Mouse (Mus musculus): Measurements from ENCODE around the gene Gm20388.

Gene Gm20388

GRCm38 (mm10) chr8:121357451-121357850 is 1446.8 kb downstream of the Gm20388 start:
- in situ Hi-C loops (cut with MboI, MseI): no loop called here

- in situ Hi-C loops (cut with MboI, MseI): no loop called here
Observed at GRCm38 (mm10) chr8:121358609-121359008, 1448.0 kb downstream of the Gm20388 start.

DNA sequence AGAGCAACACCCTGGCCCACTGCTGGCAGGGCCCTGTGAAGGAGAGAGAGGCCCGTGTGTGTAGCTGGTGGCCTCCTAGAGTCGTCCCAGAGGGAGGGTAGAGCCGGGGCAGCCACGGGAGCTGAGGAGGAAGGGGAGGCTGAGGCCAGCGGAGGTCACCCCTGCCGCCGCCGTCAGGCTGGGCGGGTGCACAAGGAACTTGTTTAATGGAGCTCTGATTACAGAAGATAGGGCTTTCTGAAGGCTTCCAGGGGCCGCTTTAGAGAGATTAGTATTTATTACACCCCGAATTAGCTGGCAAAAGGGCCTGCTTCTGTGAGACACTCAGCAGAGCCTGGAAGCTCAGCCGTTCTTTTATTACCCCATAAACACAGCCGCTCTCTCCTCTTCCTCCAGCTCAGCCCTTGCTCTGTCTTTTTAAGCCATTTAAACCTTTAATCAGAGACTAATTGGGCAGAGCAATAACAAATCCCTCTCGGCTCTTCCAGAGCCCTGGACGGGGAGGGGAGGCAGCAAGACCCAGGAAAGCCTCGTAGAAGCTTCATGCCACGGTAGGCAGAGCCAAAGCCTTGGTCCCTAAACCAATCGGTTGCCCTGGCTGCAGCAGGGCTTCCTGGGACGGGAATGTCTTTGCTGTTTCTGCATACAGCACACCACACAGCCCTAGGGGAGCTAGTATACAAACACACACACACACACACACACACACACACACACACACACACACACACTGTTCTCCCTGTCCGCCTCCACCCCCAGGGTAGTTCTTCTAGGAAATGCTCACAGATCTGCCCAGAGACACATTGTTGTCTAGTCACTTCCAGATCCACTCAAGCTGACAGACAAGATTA is 1448.7 kb downstream of the Gm20388 start:
- in situ Hi-C loops (cut with MboI, MseI): no loop called here

GRCm38 (mm10) chr8:121360001-121360400 is 1449.4 kb downstream of the Gm20388 start:
- in situ Hi-C loops (cut with MboI, MseI): no loop called here

DNA sequence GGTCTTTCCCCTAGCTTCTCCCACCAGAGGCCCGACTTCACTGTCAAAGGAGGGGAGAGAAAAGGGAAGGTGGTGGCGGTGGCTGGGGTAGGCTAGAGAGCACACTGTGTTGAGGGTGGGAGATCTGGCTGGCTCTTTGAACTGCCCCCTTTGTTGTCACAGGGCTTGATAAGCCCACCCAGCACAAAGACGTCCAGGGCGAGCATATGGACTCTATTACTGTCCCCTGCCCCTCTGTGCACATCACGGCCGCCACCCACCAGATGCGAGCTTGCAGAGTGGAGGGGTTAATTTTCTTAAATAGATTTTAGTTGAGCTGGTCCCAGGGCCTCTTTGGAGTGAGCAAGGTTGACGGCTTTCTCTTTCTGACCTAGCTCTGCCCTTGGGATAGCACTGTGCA is 1450.5 kb downstream of the Gm20388 start:
- in situ Hi-C loops (cut with MboI, MseI): no loop called here

DNA sequence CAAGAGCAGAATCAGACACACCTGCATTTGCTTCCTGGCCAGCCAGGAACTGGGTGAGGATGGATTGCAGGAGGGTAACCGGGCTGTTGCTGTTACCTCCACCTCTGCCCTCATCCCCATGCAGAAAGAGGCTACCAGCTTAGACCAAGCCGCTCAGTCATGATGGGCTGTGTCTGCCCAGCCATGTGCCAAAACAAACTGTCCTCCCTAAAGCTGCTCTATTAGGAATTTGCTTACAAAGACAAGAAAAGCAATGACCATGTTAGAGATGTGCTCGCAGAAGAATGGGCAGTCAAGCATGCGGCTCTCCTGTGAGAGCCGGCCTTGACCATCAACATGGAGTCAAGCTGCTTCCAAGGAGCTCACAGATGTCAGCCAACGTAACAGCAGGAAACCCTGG is 1454.0 kb downstream of the Gm20388 start:
- in situ Hi-C loops (cut with MboI, MseI): no loop called here

GRCm38 (mm10) chr8:121365150-121365549 is 1454.5 kb downstream of the Gm20388 start:
- in situ Hi-C loops (cut with MboI, MseI): no loop called here

GRCm38 (mm10) chr8:121366655-121367054 is 1456.0 kb downstream of the Gm20388 start:
- in situ Hi-C loops (cut with MboI, MseI): no loop called here

DNA sequence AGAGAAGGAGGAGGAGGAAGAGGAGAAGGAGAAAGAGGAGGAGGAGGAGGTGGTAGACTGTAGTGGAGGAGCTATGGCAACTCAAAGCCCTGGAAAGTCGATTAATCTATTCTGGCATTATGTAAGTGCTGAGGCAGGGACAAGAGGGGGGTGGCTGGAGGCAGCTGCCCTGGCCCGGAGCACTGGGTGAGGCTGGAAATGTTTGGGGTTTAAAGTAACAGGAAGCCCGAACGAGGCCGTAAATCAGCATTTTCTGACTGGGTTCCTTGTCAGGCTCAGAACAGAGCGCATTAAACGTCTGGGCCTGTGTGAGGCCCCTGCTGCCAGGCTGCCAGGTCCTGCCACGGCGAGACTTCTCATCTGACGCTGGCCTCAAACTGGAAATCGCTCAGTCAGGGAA is 1458.2 kb downstream of the Gm20388 start:
- in situ Hi-C loops (cut with MboI, MseI): no loop called here

DNA sequence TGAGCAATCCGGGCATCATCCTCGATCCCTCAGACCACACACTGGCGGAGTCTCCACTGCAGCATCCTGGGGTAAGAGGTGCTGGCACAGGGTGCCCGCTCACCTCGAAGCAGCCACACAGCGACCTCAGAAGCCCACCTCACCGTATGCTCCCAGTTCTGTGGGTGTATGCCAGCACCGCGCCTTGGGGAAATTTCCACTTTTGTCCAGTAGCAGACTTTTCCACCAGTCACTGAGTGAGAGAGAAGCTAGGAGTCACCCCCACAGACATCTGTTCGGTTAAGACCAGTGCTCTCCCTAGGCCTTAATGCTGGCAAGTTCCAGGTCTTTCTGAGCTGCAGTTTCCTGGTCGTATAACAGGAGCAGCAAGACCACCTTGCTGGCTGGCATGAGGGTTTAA is 1458.7 kb downstream of the Gm20388 start:
- in situ Hi-C loops (cut with MboI, MseI): no loop called here

- in situ Hi-C loops (cut with MboI, MseI): no loop called here
Observed at GRCm38 (mm10) chr8:121371287-121371686, 1460.6 kb downstream of the Gm20388 start.

- in situ Hi-C loops (cut with MboI, MseI): no loop called here
Observed at GRCm38 (mm10) chr8:121371911-121372638, 1461.4 kb downstream of the Gm20388 start.

DNA sequence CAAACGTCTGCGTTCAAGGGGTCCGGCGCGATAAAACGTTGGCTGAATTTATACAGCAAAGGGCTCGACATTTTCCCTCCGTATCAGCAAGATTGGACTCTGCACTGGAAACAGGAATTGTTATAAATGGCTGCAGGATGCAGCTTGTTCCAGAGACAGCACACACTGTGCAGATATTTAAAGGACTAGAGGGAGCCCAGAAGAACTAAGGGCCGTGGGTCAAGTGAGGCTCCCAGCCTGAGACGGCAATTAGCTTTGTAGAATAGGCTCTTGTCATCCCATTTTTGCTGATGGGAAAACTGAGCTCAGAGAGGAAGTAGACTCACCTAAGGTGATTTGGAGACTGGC is 1462.0 kb downstream of the Gm20388 start:
- in situ Hi-C loops (cut with MboI, MseI): no loop called here

- in situ Hi-C loops (cut with MboI, MseI): no loop called here
Observed at GRCm38 (mm10) chr8:121374284-121374683, 1463.6 kb downstream of the Gm20388 start.

GRCm38 (mm10) chr8:121374777-121375176 is 1464.1 kb downstream of the Gm20388 start:
- in situ Hi-C loops (cut with MboI, MseI): no loop called here

DNA sequence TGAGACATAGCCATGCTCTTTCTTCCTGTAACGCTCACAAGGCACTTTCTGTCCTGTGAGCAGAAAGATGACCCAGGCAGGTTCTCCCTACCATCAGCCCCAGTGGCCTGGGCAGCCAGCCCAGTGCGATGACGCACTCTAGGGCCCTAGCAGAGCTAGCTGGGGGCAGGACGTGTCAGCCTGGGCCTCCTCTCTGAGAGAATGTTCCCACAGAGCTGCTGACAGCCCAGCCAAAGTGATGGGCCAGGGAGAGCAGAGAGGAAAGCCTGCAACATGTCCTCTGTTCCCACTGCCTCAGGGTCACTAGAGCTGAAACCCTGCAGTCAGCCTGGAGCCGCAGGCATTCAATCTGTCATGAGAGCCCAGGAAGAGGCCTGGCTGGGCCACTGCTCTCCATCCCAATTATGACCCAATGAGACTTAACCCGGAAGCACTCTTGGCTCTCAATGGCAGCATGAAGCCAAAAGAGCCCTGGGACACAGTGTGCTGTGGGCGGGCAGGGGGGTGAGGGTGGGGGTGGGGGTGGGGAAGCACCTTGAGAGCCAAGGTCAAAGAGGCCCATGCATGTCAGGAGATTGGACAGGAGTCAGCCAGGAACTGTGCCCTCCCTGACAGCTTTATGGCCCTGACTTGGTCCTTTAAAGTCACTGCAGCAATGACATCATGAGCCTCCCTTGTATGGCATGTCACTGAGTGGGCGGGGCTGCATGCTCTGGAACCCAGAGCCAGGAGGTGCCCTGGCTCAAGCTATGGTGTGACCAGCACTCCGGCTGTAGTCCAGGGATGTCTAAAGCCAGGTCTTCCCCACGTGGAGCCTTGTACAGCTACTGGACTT is 1465.7 kb downstream of the Gm20388 start:
- in situ Hi-C loops (cut with MboI, MseI): no loop called here

DNA sequence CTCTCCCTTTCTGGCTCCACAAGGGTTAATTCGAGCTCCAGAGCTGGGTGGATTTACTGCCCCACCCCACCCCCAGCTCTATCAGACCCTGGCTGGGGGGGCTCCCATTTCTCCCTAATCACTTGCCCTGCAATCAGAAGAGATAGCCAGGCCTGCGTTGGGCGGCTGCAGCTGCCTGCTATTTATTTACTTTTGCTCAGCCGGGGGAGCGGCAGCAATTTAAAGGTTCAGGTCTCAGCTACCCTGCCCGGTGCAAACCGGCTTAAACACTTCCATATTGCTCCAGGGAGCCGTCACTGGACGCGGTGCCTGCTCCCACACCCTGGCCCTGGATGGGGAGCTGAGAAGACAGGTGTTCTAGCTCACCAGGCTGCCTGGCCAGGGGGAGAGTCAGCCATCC is 1467.0 kb downstream of the Gm20388 start:
- in situ Hi-C loops (cut with MboI, MseI): no loop called here

GRCm38 (mm10) chr8:121379387-121379786 is 1468.7 kb downstream of the Gm20388 start:
- in situ Hi-C loops (cut with MboI, MseI): no loop called here

DNA sequence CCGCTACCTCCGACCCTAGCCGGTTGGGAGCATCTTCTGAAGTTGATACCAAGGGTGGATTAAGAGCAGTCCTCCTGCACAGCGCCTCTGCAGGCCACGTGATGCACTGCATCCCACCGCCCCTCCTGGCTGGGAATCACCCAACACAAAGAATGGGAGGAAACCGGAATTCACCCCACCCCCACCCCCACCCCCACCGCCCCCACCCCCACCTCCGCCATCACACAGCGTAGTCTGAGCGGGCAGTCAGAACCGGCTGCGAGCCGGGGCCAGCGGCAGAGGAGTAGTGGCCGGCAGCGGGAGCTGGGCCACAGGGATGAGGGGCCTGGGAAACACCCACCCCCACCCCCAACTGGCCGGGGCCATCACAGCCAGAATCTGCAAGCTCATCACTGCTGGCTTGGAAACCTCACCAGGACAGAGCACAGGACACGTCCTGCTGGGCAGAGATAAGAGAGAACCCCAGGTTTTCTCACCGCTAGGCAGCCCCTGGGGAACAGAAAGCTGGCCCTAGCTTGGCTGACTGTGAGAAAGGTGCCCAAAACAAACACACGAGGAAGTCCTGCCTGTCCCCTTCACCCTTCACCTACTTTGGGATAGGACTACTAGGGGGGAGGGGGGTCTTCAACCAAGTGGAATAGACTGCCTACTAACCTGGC is 1472.1 kb downstream of the Gm20388 start:
- in situ Hi-C loops (cut with MboI, MseI): no loop called here

DNA sequence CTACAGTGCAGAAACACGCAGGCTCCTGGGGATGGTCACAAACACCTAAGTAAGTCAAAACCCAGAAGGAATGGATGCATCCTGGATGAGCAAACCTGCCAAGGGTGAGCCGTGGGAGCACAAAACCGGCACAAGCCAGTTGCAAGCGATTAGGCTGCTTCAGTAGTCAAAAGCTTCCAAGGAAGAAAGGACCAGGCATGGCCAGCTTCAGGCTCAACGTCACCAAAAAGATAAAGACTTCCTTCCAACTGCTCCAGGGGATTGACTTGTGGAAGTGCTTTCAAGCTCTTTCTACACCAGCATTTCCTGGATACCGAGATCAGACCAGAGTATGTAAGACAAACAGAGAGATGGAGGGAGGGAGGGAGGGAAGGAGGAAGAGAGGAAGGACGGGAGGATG is 1474.9 kb downstream of the Gm20388 start:
- in situ Hi-C loops (cut with MboI, MseI): no loop called here

- in situ Hi-C loops (cut with MboI, MseI): no loop called here
Observed at GRCm38 (mm10) chr8:121390608-121391007, 1480.0 kb downstream of the Gm20388 start.

GRCm38 (mm10) chr8:121391254-121391653 is 1480.6 kb downstream of the Gm20388 start:
- in situ Hi-C loops (cut with MboI, MseI): no loop called here

Data from T-helper 1 cell (primary cell).